Mouse (Mus musculus) granulocyte monocyte progenitor cell, adult 5-6 weeks (primary cell): ENCODE measurements around the gene Eif1ad. TPM values are rescaled to one million over a fixed set of nuclear protein-coding genes. Genes with fewer than 3 reads are reported as not detected.
"Not testable (repeated sequence)": the region's sequence is repeated elsewhere in the genome, so short reads cannot be mapped to it uniquely, and the experiment has no call there.

ENCODE experiments used
- ATAC-seq: replicated peaks from 2 replicates; pipeline ENCODE4 v1.8.0; 2016; ENCODE audit warnings: mild to moderate bottlenecking, moderate TSS enrichment, inconsistent platforms; ENCODE audit not compliant: poor library complexity, severe bottlenecking
- total RNA-seq, 2 experiments: library from RNA; stranded (forward) in 1 of 2; stranded (reverse) in 1 of 2; fragments of 200-712, 200-1000 nt in 1 of 2; fragments of >200 nt in 1 of 2; fragmentation: Nextera tagmentation in 1 of 2; gene quantifications; 2 replicates each; pipeline ENCODE4 v1.2.3; 2014 to 2017

Gene Eif1ad
- total RNA-seq (2014; fragmentation: Nextera tagmentation) (52.8 and 54.1 TPM in 2 replicates), total RNA-seq (2017) (69.4 and 72.2 TPM in 2 replicates)

DNA sequence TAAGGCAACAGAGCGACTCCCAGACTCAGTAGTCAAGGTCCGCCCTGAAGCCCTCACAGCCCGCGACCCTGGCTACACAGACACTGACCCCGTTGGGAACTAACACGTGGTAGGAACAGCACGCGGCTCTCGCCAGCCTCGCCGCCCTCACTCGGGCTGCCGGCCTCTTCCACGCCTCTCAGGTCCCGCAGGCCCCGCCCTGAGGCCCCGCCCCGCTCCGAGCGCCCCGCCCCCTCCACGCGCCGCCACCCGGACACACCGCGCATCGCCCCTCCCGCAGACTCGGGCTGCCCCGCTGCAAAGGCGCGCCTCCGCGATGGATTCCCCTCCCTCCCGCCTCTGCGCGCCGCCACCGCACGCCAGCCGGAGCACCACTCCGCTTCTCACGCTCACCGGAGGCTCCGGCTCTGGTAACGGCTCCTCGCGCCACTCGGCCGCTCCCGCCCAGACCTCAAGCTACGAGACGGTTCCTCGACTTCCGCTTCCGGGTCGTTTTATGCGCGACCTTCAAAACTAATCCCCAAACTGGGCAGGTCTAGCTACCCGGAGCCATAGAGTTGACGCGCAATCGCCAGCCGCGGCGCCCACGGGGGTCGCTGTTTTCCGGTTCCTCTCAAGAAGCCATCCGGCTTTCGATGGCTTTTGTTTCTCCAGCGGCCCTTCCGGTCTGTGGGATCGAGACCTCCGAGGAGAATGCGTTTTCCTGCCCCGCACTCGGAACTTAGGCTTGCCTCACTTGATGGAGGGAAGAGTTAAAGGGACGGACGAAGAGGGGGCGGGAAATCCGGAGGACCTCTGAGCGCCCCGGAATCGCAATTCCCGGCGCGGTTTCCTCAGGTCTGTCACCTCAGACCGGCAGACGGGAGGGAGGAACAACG lies at the start of gene Eif1ad:
Eif1ad (plus strand) TSS at position 567 of the 878 bp plus-strand sequence.
- ATAC-seq: peak; percentile 70

DNA sequence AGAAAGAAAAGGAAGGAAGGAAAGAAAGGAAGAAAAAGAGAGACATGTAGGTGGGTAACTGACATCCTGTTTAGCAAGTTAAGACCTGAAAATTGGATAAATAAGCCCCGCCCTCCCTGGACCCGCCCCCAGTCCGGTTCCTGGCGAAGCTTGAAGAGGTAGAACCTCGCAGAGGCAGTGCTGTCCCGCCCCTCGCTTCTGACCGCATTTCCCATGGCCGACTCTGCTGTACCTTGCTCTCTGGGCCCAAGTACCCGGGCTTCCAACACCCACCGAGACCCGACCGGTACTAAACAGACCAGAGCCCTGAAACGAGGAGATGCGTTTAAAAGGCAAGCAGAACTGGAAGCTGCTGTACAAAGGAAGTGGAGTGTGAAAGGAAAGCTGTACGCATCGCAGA lies 42.7 kb upstream of the Eif1ad start:
- ATAC-seq: no peak

DNA sequence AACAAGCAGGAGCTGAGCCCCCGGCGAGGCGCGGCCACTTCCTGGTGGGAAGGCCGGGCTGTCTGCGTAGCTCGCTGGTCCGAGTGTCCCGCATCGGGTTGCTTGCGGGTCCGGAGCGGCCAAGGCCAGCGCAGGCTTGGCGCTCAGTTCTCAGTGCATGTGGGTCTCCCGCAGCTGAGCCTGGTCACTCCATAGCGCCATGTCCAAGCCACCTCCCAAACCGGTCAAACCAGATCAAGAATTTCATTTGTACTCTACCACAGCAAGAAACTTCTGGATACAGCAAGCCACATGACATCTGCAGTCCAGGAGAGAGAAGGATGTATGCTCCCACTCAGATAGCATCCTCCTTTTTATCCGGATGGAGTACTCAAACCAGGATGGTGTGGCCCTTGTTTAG lies 38.6 kb upstream of the Eif1ad start:
- no peak for ATAC-seq

DNA sequence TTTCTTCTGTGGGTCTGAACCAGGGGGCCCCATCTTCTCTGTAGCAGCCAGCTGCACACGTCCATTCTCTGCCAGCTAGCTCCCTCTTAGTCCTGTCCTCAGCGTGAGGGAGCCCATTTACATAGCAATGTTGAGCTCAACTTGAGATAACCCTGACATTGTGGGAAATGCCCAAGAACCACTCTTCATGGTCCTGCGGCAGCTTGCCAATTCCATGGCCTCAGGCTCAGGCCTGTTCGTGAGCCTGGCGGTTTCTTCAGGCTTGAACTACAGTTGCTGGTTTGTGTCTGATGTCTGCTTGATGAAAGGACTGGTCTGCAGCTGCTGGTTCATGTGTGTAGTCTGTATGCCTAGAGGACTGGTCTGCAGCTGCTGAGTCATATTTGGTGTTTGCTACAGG lies 31.8 kb upstream of the Eif1ad start:
- ATAC-seq: no peak

DNA sequence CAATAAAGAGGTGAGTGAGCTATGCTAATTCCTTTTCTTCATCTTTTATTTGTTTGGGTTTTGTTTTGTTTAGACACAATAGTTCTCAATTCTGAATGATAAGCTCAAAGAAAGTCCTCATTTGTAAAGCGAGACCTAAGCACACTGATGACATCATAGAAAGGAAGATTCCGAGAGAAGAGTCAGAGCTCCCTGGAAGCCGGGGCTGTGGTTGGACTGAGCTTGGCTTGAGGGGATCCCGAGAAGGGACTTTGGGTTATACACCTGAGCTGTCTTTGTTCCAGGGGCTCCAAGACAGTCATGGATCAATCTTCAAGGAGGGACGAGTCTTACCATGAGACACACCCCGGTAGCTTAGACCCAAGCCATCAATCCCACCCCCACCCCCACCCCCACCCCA lies 31.1 kb upstream of the Eif1ad start, which contains the start of gene Catsper1:
Catsper1 (plus strand) TSS at position 301 of the 400 bp plus-strand sequence.
- ATAC-seq: no peak

DNA sequence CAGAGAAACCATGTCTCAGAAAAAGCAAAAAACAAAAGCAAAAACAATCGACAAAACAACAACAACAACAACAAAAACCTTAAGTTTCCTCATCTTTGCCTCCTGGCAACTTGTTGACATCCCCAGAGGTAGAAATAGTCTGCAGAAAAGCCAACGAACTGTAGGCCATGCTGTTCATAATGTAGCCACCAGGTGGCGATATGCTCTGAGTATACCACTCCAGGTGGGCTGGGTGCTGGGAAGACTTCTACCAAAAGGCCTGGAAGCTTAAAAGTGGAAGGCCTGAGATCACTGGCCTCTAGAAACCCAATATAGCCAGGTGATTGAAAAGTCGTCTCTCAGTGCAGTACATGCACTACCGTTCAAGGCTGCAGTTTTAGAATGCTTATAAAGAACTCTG lies 28.6 kb upstream of the Eif1ad start:
- peak; percentile 69 for ATAC-seq

DNA sequence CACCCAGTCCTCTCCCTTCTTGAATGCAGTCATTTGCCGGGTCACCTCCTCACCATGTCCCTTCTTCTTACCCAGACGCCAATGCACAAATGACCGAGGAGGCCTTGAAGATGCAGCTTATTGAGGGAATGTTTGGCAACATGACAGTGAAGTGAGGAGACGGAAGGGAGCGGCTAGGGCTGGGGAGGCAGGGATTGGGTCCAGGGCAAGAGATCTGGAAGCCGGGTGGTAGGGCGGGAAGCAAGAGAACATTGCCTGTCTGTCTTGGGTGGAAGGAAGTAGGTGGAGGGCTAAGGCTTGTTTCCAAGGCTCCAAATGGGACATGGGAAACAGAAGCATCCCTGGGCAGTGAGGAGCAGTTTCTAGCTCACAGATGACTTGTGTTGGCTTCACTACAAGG lies 25.2 kb upstream of the Eif1ad start:
- ATAC-seq: no peak

DNA sequence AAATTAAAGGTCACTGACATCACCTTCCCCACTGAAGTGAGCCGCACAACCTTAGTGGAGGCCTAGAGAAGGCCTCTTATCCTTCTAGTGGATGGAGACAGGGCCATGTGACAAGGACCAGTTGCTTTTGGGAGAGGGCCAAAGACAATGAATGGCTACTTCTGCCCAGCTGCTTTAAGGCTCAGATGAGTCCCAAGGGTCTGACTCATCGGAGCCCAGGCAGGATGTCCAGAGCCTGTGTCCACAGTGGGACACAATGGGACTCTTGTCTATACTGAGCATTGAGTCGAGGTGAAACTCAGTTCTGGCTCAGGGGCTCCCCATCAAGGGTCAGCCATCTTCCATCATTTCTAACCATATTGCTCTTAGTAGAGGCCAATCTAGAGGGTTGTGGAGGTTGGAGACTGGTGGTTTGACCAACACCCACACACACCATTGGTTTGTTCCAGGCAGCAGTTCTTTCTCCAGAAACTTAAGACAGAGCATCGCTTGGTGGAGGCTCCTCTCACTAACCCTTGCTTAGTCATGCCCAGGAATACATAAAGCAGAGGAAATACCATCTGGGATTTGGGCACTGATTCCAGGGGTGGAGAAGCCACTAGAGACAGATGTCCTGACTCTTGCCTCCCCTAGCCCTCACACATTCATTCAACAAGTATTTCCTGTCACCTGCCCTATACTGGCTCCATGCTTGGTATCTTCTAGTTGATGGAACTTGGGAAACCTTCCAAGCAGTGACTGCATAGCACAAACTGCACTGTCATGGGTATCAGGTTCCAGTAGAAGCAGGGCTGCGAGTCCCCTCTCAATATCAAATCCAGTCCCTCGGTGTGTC lies 21.0 kb upstream of the Eif1ad start:
- no peak for ATAC-seq

DNA sequence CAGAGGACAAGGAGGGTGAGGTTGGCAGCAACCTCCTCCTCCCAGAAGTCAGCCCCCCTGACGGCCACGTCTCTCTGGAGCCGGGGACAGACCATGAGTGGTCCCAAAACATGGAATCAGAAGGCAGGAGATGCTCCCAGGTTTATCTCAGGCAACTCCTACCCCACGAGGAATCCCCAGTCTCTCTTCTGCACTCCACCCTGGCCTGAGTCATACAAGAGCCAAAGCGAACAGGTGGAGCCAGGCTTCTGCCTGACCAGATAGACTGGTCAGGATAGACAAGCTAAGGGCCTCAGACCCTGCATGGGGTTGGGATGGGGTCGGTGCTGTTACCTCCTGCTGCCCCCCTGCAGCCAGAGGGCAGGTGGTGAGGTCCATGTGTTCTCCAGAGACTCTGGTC lies 18.5 kb upstream of the Eif1ad start:
- ATAC-seq: no peak

DNA sequence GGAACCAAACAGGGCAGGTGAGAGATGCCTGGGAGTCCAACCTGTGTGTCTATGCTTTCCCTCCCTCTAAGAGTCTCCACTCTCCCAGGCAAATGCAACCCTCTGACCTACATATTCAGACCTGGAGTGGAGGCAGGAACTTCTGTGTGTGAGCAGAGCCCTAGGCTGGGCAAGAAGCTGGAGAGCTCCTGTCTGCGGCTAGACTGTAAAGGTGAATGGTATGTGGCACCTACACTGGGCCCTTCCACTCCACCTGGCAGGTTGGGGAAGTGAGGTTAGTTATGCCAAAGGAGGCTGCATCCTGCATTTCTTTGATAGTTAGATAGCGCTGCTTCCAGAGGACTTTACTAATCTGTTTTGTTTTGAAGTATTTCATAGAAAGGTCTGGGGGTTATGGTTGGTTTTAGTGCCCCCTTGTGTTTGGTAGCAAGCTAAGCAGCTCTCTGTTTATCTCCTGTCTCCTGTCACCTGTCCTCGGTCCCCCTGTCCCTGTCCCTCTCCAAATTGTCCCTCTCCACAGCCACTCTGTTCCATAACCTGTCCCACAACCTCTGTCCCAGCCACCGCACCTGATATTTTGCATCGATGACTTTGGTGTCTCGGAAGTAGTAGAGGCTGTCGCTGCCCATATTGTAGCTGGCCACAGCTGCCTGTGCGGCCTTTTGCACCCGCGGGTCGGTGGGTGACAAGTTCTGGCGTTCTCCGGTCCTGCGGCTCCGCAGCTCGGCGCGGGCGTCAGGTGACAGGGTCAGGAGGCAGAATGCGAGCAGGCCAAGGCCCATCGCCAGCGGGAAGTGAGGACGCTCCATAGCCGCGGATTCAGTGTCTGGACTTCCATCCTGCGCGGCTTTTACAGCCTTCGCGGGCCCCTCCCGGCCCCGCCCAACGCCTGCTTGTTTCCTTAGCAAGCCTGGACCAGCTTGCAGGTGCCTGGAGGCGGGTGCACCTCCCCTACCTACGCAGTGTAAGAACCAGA lies 17.7 kb upstream of the Eif1ad start:
- ATAC-seq: peak; percentile 54

DNA sequence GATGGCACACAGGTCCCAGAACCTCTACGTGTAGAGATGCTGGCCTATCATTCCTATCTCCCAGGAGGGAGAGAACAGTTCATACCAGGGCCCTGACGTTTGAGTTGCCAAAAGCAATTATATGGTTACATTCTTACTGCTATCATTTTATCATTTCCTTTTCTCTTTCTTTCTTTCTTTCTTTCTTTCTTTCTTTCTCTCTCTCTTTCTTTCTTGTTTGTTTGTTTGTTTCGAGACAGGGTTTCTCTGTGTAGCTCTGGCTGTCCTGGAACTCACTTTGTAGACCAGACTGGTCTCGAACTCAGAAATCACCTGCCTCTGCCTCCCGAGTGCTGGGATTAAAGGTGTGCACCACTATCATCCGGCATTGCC lies 17.1 kb upstream of the Eif1ad start, which contains the start of gene Cst6:
Cst6 (minus strand) TSS at position 73 of the 372 bp plus-strand sequence.
- not testable (repeated sequence) for ATAC-seq

DNA sequence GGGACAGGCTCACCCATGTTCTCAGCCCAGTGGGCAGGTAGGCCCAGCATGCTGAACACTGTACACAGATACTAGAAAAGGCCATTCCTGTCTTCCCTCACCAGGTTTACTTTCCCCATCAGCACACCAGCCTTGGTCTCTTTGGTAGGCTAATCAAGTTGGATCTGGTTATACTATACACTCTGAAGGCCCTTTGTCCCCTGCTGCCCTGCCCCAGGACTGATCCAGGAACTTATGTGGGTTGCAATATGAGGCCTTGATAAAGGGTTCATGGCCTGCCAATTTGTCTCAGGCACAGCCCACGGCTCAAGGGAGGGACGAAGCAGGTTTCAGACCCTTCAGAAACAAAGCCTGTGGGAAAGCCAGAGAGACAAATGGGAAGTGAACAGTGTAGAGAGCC lies 12.9 kb upstream of the Eif1ad start:
- ATAC-seq: no peak

DNA sequence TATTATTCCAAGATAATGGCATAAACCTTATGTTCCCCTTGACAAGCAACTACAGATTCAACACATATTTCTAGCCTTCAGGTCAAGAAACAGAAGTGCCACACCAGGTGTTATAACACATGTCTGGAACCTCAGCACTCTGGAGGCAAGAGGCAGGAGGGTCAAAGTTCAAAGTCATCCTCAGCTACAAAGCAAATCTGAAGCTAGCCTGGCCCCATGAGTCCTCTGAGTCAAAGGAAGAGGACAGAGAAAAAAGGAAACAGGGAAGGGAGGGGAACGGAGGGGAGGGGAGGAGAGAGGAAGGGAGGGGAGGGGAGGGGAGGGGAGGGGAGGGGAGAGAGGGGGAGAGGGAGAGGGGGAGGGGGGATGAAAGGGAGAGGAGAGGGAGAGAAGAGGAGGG lies 10.5 kb upstream of the Eif1ad start:
- ATAC-seq: no peak

DNA sequence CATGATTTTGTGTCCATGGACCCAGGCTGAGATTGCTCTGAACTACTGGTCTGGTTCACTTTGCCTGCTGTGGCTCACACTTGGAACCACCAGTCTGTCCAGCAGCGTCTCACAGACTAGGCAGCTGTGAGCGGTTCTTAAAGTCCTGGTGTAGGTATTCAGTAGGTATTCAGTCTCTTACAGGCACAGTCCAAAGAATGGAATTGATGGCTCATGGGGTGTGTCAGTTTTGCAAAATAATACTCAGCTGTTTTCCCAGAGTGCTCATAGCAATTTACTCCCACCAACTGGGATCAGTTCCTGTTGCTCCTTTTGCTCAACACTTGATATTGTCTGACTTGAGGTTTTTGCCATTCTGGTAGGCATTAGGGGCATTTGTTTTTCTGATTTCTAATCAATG lies 4.4 kb upstream of the Eif1ad start:
- no peak for ATAC-seq

DNA sequence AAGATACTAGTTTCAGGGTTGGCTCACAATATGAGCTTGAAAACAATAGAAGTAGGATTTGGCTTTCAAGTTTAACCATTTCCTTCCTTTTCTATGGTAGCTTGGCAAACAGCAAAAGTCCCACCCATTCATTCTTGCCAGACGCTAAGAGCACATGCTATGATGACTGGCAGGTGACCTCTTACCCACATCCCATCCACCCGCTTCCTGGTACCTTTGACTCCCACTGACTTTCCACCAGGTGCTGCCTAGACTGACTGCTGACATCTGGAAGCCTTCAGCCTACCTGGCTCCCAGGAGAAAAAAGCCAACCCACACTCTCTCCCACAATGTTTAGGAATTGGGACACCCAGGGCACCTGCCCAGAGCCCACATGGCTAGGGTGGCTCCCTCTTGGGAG lies 2.4 kb upstream of the Eif1ad start:
- no peak for ATAC-seq

DNA sequence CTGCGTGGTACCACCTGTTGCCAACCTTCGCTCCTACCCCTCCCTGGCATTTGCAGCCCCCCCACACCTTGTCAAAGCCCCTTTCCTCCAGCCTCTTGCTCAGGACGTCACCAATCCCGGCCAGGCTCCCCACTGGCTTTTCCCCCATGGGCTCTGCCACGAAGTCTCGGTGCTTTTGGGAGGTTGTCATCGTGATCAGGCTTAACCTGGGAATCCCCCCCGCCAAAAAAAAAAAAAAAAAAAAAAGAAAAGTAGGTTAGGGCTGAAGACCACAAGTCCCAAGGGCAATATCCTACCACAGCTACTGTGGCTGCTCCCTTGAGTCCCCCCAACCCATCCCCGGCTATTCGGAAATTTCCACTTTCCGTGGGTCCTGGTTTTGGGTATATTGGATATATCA lies 790 bp upstream of the Eif1ad start:
- ATAC-seq: no peak

DNA sequence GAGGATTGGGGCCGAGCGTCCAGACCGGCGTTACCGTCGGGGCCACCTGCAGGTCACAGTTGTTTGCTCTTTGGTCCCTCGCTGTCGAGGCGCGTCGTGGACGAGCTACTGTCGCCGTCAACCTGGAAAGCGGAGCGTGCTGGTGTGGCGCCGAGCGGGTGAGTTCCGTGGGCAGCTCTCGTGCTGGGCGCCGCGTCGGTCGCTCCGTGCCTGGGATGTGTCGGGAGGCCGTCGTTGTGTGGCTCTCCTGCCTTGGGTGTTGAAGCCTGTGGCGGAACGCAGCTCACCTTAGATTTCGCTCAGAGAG lies 465 bp downstream of the Eif1ad start, which contains the start of gene Banf1:
Banf1 (minus strand) TSS at position 116 of the 307 bp plus-strand sequence.
- ATAC-seq: no peak

DNA sequence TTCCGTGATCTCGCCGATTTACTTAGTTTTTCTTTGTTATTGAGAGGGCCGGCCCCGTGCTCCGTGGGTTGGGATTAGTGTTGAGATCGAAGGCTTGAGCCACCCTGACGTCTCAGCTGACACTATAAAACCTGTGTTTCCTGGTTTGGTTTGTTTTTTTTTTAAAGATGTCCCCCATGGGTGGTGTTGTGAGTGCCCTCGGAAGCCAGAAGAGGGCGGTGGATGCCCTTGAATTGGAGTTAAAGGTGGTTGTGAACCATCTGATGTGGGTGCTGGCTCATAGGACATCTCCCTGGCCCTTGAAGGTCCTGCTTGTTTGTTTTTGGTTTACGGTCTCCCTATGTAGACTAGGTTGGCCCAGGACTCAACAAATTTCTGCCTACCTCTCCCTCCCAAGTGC lies 914 bp downstream of the Eif1ad start:
- ATAC-seq: no peak

DNA sequence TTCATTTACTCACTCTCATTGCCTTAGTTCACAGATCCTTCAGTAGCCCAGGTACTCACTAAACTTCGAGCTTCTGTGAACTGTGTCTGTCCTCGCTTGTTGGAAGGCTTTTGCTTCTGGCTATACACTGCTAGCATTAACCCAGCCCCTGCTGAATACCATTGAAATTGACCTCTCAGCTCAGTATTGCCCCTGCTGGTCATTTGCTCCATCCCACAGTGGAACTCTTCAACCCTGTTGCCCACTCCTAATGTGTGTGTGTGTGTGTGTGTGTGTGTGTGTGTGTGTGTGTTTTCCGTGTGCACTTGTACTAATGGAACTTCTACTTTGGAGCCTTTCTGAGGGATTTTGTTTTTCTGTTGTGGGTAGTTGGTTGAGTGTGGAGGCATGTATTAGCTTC lies 4.4 kb downstream of the Eif1ad start:
- no peak for ATAC-seq

DNA sequence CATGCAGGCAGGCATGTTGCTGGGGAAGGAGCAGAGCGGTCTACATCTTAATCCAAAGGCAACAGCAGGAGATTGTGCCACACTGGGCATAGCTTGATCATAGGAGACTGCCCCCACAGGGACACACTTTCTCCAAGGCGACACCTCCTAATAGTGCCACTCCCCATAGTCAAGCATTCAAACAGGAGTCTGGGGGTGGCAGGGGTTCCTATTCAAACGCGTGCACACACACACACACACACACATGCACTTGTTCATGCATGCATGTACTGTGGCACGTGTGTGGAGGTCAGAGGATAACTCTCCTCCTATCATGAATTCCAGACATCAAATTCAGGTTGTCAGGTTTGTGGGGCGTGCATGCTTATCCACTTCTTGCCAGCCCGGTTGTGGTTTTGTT lies 6.2 kb downstream of the Eif1ad start:
- no peak for ATAC-seq
